ENCODE assay signal across 7 mouse cellular contexts in the genomic region with DNA sequence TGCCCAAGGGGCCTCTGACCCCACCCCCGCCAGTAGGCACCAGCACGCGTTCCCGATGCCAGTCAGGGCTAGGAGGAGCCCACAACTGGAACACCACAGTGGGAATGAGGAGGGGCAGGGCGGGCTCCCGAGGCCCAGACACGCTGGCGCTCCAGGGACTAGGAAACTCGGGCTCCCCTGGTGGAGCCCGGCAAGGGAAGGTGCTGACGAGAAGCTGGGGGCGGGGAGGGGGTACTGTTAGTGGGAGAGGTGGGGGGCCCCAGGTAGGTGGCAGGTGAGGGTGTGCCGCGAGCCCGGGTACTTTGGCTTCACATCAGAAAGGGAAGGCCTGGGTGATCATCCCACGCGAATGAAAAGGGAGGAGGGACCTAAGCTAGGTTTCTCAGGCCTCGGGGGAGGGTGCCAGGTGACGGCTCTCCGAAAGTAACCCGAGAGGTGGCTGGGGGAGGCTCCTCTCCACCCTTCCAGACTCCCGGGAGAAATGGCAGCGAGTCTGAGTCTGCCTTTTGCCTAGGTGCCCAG. TPM values are rescaled to one million over a fixed set of nuclear protein-coding genes. Genes with fewer than 3 reads are reported as not detected.
DNase-seq lines count a peak whose midpoint lies in the region; ATAC-seq lines count a peak whose summit lies in the region.

No protein-coding gene starts in this region.

- no peaks in the 10 kb centered on the region for H3K9me3 ChIP-seq in heart, embryonic 14.5 days (ENCODE audit: control insufficient read depth, low read length)
- no peaks in the 10 kb centered on the region for H3K9me3 ChIP-seq in midbrain, embryonic 10.5 days (replicated peaks)

- peak overlapping the region; percentile 85 to 89 for H3K4me3 ChIP-seq in heart, embryonic 14.5 days (ENCODE audit: control insufficient read depth in 1 of 2, insufficient read depth in 1 of 2, low read depth in 1 of 2, low read length in 2 of 2)
- peak overlapping the region; percentile 88 for H3K4me3 ChIP-seq in midbrain, embryonic 10.5 days

- DNase-seq in urinary bladder, postnatal 25 days (ENCODE audit: low spot score), result peak; percentile 39
- no peak for DNase-seq in urinary bladder, postnatal 10 days (ENCODE audit: low spot score)
- peak; percentile 34 for DNase-seq in embryo, embryonic 11 days
- peak; percentile 63 for DNase-seq in kidney, postnatal 14 days
- no peak for DNase-seq in midbrain, embryonic 10.5 days (ENCODE audit: low spot score)

- ATAC-seq in heart, embryonic 14.5 days (ENCODE audit: insufficient number of reproducible peaks, insufficient read depth, low FRiP score, low read depth), result no peak
- no peak for ATAC-seq in megakaryocyte-erythroid progenitor cell, adult 5-6 weeks (replicated peaks; ENCODE audit: low FRiP score, low TSS enrichment, poor library complexity, severe bottlenecking)

- no peaks in the 10 kb centered on the region for H3K27me3 ChIP-seq in heart, embryonic 14.5 days (ENCODE audit: control insufficient read depth, insufficient read depth, low read length)
- H3K27me3 ChIP-seq in midbrain, embryonic 10.5 days (ENCODE audit: low read depth, poor library complexity, severe bottlenecking), result peaks cover 67% of the 10 kb centered on the region

- peak overlapping the region; percentile 91 for H3K9ac ChIP-seq in heart, embryonic 14.5 days (ENCODE audit: low read length)

- H3K36me3 ChIP-seq in heart, embryonic 14.5 days (ENCODE audit: control insufficient read depth, insufficient read depth, low read length), result no peaks in the 10 kb centered on the region
- no peaks in the 10 kb centered on the region for H3K36me3 ChIP-seq in midbrain, embryonic 10.5 days

- peaks cover 30 to 60% of the 10 kb centered on the region in 2 experiments for H3K4me1 ChIP-seq in heart, embryonic 14.5 days (ENCODE audit: control insufficient read depth in 2 of 2, insufficient read depth in 2 of 2, low read length in 2 of 2)
- H3K4me1 ChIP-seq in midbrain, embryonic 10.5 days, result peaks cover 33% of the 10 kb centered on the region

- peak overlapping the region; percentile 57 to 71; a peak in 3 of 4 replicates for H3K27ac ChIP-seq in heart, embryonic 14.5 days (replicated peaks in 1 of 2; ENCODE audit: control insufficient read depth in 1 of 2, insufficient read depth in 1 of 2, low read depth in 2 of 2, low read length in 2 of 2)
- H3K27ac ChIP-seq in midbrain, embryonic 10.5 days (replicated peaks), result peak overlapping the region; percentile 82; the same call in 1 of the 2 replicates

- WGBS in heart, embryonic 14.5 days, result 2% methylated on average over 23 of the region's 23 CpGs
- WGBS in midbrain, embryonic 10.5 days, result 1% methylated on average over 23 of the region's 23 CpGs

- H3K4me2 ChIP-seq in heart, embryonic 14.5 days (ENCODE audit: low read length), result peak overlapping the region; percentile 99

RNA-seq across cellular contexts. Expression of a gene that starts 0.9 kb away (rescaled TPM):
- polyA plus RNA-seq in heart, embryonic 14.5 days (2014; fragmentation: Nextera tagmentation; extraction: Ambion mirVana), result 10.7 and 12.3 TPM in 2 replicates
- 8.6 and 9.3 TPM in 2 replicates for polyA plus RNA-seq in midbrain, embryonic 10.5 days (2016; fragmentation: Nextera tagmentation; extraction: Ambion mirVana)
- total RNA-seq in megakaryocyte-erythroid progenitor cell, adult 5-6 weeks (2014; fragmentation: Nextera tagmentation), result 28.5 and 34.9 TPM in 2 replicates
- total RNA-seq in megakaryocyte-erythroid progenitor cell, adult 5-6 weeks (2017), result 8.5 and 9.6 TPM in 2 replicates

Comparison
In these comparisons a context has a peak if more than half of its experiments do, and no peak if none do; other contexts are left out.
1. DNase-seq: peak in urinary bladder, postnatal 25 days (single experiment), embryo, embryonic 11 days (single experiment) and kidney, postnatal 14 days (single experiment); none in urinary bladder, postnatal 10 days (single experiment) and midbrain, embryonic 10.5 days (single experiment).